Mouse (Mus musculus) Patski (cell line): ENCODE measurements around the gene Fgf9. TPM values are rescaled to one million over a fixed set of nuclear protein-coding genes. Genes with fewer than 3 reads are reported as not detected.

Experiments
- ATAC-seq: fragments of 100-300 bp; one replicate; pipeline ENCODE4 v1.8.0; 2021
- CTCF ChIA-PET: fragments of 350-600 bp; sonication (Branson Sonifier 250); formaldehyde crosslinking; loops from one replicate; lab custom pipeline; 2022; ENCODE audit warnings: inconsistent platforms; lab: Charles Lee
- POLR2A ChIA-PET: fragments of 350-600 bp; sonication (Branson Sonifier 250); formaldehyde crosslinking; loops from one replicate; lab custom pipeline; 2022; ENCODE audit warnings: antibody characterized with exemption, inconsistent platforms; lab: Charles Lee
- DNase-seq: peaks from one replicate; pipeline ENCODE4 v3.0.0-alpha.2; 2011; ENCODE audit warnings: low read depth, low spot score
- H3K27me3 ChIP-seq: fragments of 371-371 bp; one replicate; pipeline ENCODE4 v1.5.1; 2021
- CTCF ChIP-seq: fragments of 100-300 bp; IDR thresholded peaks from one replicate; pipeline ENCODE4 v1.5.1; 2021
- in situ Hi-C: fragments of 300-500 bp; cut with MboI; formaldehyde crosslinking; loops from 3 replicates; pipeline ENCODE4 v1.11.1; 2018; ENCODE audit warnings: low pct_unique_long_range_greater_than_20kb, mixed read lengths
- polyA plus RNA-seq: library from polyadenylated mRNA; unstranded; gene quantifications from one replicate; pipeline ENCODE4 v1.2.3, GENCODE M21; 2021

Fgf9 gene
- polyA plus RNA-seq: 2.0 TPM

DNA sequence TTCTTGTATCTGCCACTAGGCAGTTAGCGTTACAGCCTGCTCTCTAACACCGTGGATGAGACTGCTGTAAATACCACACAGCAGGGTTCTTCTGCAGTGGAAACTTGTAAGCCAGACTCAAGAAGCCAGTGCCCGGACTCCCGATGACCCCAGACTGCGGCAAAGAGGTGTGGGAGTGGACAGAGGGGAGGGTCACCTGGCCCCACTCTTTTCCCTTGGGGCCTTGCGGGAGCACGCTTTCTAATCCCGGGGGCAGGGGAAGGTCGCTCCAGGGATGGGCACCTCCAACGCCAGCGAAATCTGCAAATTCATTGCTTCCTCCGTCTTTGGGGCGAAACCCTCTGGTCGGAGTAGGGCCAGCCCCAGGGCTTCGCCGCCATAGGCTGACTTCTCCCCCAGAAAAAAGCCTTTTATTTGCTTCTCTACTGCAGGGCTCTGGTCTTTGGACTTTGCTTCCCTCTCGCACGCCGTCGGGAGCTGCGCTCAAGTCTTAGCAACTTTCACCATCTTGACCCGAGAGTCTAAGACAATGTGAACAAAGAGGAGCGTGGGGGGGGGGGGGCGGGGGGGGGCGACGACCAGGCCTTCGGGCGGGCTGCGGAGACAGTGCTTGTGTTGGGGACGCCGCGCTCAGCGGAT, at the start of gene Fgf9:
Fgf9 (plus strand) TSS at position 67 of the 639 bp plus-strand sequence.
- POLR2A ChIA-PET: interaction anchor here (0.7 kb wide), 1 partner anchor 212 kb away, joined by 3 read pairs; no protein-coding TSS in a partner anchor
- in situ Hi-C loops: no loop called here
- H3K27me3 ChIP-seq: peaks cover 12% of the 10 kb centered on the region
- no peak for TF ChIP-seq CTCF
- DNase-seq (no peak), ATAC-seq (no peak)
- CTCF ChIA-PET: interaction anchor here (0.8 to 1.0 kb wide), 2 partner anchors 37 to 269 kb away, joined by 3 read pairs; no protein-coding TSS in a partner anchor

DNA sequence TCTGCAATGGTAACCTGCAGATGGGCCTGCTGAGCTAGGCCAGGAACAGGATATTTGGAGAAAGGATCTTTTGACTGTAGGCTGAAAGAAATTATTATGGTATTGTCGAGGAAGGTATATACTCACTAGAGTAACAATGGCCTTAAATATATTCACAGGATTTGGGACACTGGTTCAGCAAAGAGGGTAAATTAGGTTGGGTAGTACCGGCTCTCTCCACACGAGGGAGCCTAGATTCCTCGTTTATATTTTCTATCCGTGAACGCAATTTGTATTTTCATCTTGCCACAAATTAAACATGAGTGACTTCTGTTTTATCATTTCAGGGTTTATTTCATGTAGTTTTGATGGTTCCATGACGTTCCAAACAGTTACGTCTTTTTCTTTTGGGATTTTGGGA, 35.8 kb upstream of the Fgf9 start:
- ATAC-seq: no peak
- no peak for DNase-seq
- POLR2A ChIA-PET: no interaction called here
- CTCF ChIA-PET: interaction anchor here (0.9 to 1.2 kb wide), 3 partner anchors 12 to 37 kb away, joined by 3 read pairs; no protein-coding TSS in a partner anchor
- peak; percentile 77 for TF ChIP-seq CTCF
- in situ Hi-C loops: loop anchor here (5.0 to 10.0 kb wide), 3 partner anchors 668 to 1080 kb away; no protein-coding TSS in a partner anchor
- peaks cover 3% of the 10 kb centered on the region for H3K27me3 ChIP-seq

DNA sequence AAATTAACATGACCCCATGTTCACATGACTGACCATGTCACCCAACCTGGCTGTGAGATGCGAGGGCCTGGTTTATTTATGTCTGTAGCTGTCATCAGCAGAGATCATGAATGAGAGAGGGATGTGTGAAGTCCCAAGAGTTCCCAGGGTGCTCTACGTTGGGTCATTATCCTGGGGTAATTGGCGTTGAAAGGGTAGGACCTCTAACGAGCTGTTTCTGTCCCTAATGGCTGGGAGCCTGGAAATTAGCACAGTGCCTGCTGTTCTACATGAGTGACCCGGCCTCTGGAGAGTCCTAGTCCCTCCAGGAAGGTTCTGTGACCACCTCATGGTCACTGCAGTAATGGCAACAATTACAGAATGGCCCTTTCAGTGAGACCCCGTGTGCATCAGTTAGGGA, 34.2 kb upstream of the Fgf9 start:
- CTCF ChIA-PET: no interaction called here
- H3K27me3 ChIP-seq: peaks cover 7% of the 10 kb centered on the region
- DNase-seq (no peak), ATAC-seq (no peak)
- TF ChIP-seq CTCF: no peak
- in situ Hi-C loops: loop anchor here (10.0 kb wide), 2 partner anchors 1049 to 1079 kb away; no protein-coding TSS in a partner anchor
- POLR2A ChIA-PET: no interaction called here

DNA sequence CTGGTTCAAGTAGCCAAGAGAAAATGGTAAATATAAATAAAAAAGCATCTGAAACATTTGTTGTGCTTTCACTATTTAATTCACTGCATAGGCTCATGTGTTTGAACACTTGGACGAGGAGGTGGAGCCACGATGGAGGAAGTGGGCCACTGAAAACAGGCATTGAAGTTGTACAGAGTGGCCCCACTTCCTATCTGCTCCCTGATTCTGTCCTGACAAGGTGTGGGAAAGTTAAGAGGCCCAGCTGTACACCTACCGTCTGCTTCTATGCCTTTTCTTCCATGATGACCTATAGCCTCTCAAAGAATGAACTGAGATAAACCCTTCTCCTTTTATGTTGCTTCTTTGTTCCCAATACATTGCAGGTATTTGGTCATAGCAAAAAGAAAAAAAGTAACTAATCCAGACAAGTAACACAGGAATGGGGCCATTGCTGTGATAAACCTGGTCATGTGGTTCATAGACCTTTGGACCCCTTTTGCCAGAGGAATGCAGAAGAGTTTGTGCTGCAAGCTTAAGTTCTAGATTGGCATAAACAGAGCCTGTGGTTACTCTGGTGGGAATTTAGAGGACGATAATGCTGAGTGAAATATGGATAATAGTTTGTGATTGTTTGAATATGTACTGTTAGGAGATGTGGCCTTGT, 23.6 kb upstream of the Fgf9 start:
- ATAC-seq (no peak), DNase-seq (no peak)
- in situ Hi-C loops: no loop called here
- TF ChIP-seq CTCF: no peak
- ChIA-PET POLR2A (no interaction called here), CTCF (interaction anchor here (1.2 to 1.6 kb wide), 2 partner anchors 13 to 15 kb away, joined by 3 read pairs; no protein-coding TSS in a partner anchor)
- no peaks in the 10 kb centered on the region for H3K27me3 ChIP-seq

DNA sequence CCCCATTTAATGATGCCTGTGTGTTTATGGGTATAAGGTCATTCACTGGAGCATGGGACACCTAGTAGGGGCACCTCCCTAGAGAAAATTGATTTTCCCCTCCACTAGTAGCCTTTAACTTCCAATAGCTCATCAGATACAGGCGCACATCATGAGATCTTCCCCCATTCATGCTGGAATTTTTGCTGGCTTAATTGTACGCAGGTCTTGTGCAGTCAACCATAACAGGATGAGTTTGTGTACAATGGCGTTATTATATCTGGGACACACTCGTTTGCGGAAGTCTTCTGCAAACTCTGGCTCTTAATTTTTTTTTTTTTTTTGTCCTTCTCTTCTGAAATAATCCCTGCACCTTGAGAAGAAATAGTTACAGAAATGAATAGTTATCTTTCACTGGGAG, 19.7 kb upstream of the Fgf9 start:
- in situ Hi-C loops: no loop called here
- no peak for TF ChIP-seq CTCF
- no peaks in the 10 kb centered on the region for H3K27me3 ChIP-seq
- CTCF ChIA-PET: interaction anchor here (1.1 kb wide), 1 partner anchor 14 kb away, joined by 4 read pairs; no protein-coding TSS in a partner anchor
- POLR2A ChIA-PET: no interaction called here
- ATAC-seq (no peak), DNase-seq (no peak)

DNA sequence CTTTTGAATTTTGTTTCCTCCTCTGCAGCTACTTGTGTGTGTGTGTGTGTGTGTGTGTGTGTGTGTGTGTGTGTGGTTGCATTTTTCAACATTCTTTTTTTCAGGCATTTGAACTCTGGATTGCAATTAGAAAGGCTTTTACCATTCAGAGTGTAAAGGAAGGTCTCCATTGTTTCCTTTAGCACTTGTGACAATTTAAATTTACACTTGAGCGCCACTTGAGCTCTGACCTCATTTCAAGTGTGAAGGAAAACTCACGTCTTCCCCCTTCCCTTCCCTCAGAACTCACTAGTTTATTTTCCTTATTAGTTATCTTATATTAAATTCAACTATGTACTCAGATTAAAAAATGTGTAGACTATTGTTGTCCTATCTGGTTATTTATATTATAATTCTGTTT, 2.8 kb upstream of the Fgf9 start:
- ATAC-seq (no peak), DNase-seq (no peak)
- ChIA-PET CTCF (interaction anchor here (0.8 kb wide), 1 partner anchor 504 kb away, joined by 4 read pairs; no protein-coding TSS in a partner anchor), POLR2A (interaction anchor here (0.6 kb wide), 1 partner anchor 16 kb away, joined by 3 read pairs; no protein-coding TSS in a partner anchor)
- peaks cover 11% of the 10 kb centered on the region for H3K27me3 ChIP-seq
- in situ Hi-C loops: no loop called here
- TF ChIP-seq CTCF: no peak

DNA sequence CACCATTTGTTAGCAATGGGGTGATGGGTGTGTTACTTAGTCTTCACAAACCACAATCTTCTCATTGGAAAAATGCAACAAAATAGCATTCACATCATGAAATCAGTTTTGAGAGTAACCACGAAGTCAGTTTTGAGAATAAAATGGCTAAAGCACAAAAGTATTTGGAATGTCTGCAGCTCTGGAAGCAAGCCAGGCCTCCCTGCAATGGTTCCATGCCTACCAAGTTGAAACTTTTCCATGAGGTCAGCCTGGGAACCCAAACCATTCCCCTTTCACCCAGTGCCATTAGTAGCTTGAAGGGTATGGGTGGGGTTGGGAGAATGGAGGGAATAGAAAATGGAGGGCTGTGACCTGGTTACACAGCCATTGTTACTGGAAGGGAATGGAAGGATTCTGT, 1.7 kb upstream of the Fgf9 start:
- no peak for TF ChIP-seq CTCF
- ChIA-PET CTCF (no interaction called here), POLR2A (no interaction called here)
- no peak for DNase-seq
- H3K27me3 ChIP-seq: peaks cover 11% of the 10 kb centered on the region
- no peak for ATAC-seq
- in situ Hi-C loops: no loop called here

DNA sequence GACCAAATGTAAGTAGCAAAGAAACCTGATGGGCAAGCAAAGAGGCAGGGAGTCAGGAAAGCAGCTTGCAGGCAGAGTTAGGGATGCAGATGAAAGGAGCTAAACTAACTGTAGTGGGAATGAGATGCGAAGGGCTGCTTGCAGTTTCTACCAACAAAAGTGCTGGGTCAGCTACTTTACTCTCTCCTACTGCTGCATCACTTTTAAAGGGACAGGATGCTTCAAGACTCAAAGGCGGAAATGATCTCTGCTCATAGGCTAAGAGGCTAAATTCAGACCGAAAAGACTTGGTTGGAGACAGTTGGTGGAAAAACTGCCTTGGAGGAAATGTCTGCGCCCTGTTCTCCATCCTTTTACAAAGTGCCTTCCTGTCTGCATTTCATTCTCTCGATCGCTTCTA, 420 bp upstream of the Fgf9 start:
- ATAC-seq (no peak), DNase-seq (no peak)
- no peak for TF ChIP-seq CTCF
- ChIA-PET POLR2A (interaction anchor here (0.7 kb wide), 1 partner anchor 213 kb away, joined by 3 read pairs; no protein-coding TSS in a partner anchor), CTCF (no interaction called here)
- in situ Hi-C loops: no loop called here
- peaks cover 19% of the 10 kb centered on the region for H3K27me3 ChIP-seq

DNA sequence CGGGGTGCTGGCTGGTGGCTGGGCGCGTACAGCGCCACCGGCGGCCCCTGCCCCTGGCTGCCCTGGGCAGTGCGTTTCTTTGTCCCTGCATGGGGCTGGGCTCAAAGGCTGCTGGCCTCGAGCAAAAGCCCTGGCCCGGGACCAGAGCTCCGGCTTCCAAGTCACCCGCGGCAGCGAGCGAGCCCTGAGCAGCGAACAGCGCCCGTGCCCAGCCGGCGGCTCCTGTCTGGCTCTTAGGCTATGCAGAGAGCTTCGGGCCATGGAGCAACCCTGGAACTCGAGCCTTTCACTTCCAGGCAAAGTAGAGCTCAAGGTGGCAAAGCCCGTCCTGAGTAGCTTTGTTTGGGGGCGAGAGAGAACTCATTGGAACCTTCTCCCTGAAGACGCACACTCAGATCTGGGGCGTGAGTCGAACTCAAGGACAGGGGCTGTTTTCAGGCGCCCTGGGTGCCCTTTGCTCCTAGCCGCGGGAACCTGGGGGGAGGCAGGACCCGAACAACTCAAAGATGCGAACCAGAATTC, 834 bp downstream of the Fgf9 start:
- peaks cover 11% of the 10 kb centered on the region for H3K27me3 ChIP-seq

More for the DNA sequence above, 834 bp downstream of the Fgf9 start:
- TF ChIP-seq CTCF: no peak
- ATAC-seq (peak; percentile 23), DNase-seq (no peak)
- ChIA-PET POLR2A (no interaction called here), CTCF (interaction anchor here (0.8 to 1.0 kb wide), 2 partner anchors 37 to 268 kb away, joined by 3 read pairs; no protein-coding TSS in a partner anchor)
- in situ Hi-C loops: no loop called here
